Mouse (Mus musculus) forebrain, embryonic 11.5 days (tissue): ENCODE data around the gene Msi2. TPM values are rescaled to one million over a fixed set of nuclear protein-coding genes. Genes with fewer than 3 reads are reported as not detected.
A peak's percentile ranks its signal among the peaks of the same experiment; 100 is the strongest.

Experiments used
- ATAC-seq: fragments of 200-750 bp; cut with Nextera tagmentation; replicated peaks from 2 replicates; pipeline ENCODE4 v1.8.0; 2017; ENCODE audit warnings: moderate TSS enrichment; ENCODE audit not compliant: low FRiP score
- DNase-seq: peaks from one replicate; pipeline ENCODE4 v3.0.0-alpha.2; 2017; ENCODE audit warnings: low spot score
- H3K27ac ChIP-seq: fragments of 300-500 bp; sonication (generic); 2 replicates; pipeline ENCODE4 v1.5.1; 2014; ENCODE audit warnings: low read depth, low read length
- H3K27me3 ChIP-seq: fragments of 300-500 bp; sonication (generic); 2 replicates; pipeline ENCODE4 v1.6.1; 2014; ENCODE audit warnings: mild to moderate bottlenecking, low read length, mixed read lengths; ENCODE audit not compliant: control insufficient read depth, insufficient read depth
- H3K36me3 ChIP-seq: fragments of 300-500 bp; sonication (generic); 2 replicates; pipeline ENCODE4 v1.6.1; 2014; ENCODE audit warnings: mild to moderate bottlenecking, low read length, moderate library complexity, mixed read lengths; ENCODE audit not compliant: control insufficient read depth, insufficient read depth
- H3K4me1 ChIP-seq: fragments of 300-500 bp; sonication (generic); replicated peaks from 2 replicates; pipeline ENCODE4 v1.6.1; 2014; ENCODE audit warnings: low read length, mixed read lengths; ENCODE audit not compliant: control insufficient read depth, insufficient read depth
- H3K4me2 ChIP-seq: fragments of 300-500 bp; sonication (generic); 2 replicates; pipeline ENCODE4 v1.6.1; 2014; ENCODE audit warnings: low read depth, mild to moderate bottlenecking, low read length, moderate library complexity, mixed read lengths; ENCODE audit not compliant: severe bottlenecking
- H3K4me3 ChIP-seq: fragments of 300-500 bp; sonication (generic); 2 replicates; pipeline ENCODE4 v1.5.1; 2014; ENCODE audit warnings: low read depth, low read length
- H3K9ac ChIP-seq: fragments of 300-500 bp; sonication (generic); 2 replicates; pipeline ENCODE4 v1.6.1; 2014; ENCODE audit warnings: low read length
- H3K9me3 ChIP-seq: fragments of 300-500 bp; sonication (generic); 2 replicates; pipeline ENCODE4 v1.6.1; 2016; ENCODE audit warnings: low read length, mixed read lengths; ENCODE audit not compliant: control insufficient read depth
- WGBS: fragments of 180-500 bp; shearing (Covaris S2); extraction: QIAGEN DNeasy Blood & Tissue Kit; methylation state at CpG from one replicate; pipeline ENCODE4 v1.1.7; 2014; 5-methylcytosine and 5-hydroxymethylcytosine counted together
- polyA plus RNA-seq: library from polyadenylated mRNA; unstranded; fragments of >200 nt; fragmentation: Nextera tagmentation; extraction: Ambion mirVana; gene quantifications from 2 replicates; pipeline ENCODE4 v1.2.1, GENCODE M21; 2014

The Msi2 gene
- polyA plus RNA-seq, 1 experiment from 2014 or later: 26.2 TPM

GRCm38 (mm10) chr11:88351722-88352473 lies 366.4 kb downstream of the Msi2 start:
- no peak overlapping the region for H3K9ac ChIP-seq
- no peak overlapping the region for H3K4me2 ChIP-seq
- no peak overlapping the region for H3K27ac ChIP-seq
- ATAC-seq: no peak
- H3K4me1 ChIP-seq: peaks cover 20% of the 10 kb centered on the region
- H3K27me3 ChIP-seq: peaks cover 3% of the 10 kb centered on the region; the same call in 1 of the 2 replicates
- no peaks in the 10 kb centered on the region for H3K9me3 ChIP-seq
- DNase-seq: no peak
- H3K36me3 ChIP-seq: no peaks in the 10 kb centered on the region; the same call in 1 of the 2 replicates
- 84% methylated on average over 3 of the region's 3 CpGs for WGBS
- no peak overlapping the region for H3K4me3 ChIP-seq

GRCm38 (mm10) chr11:88348690-88349089 lies 369.6 kb downstream of the Msi2 start:
- Histone ChIP-seq H3K4me3 (no peak overlapping the region), H3K9ac (peak overlapping the region; percentile 21; the same call in 1 of the 2 replicates), H3K4me2 (no peak overlapping the region), H3K9me3 (no peaks in the 10 kb centered on the region), H3K36me3 (no peaks in the 10 kb centered on the region; the same call in 1 of the 2 replicates), H3K27me3 (peaks cover 3% of the 10 kb centered on the region; the same call in 1 of the 2 replicates), H3K27ac (no peak overlapping the region), H3K4me1 (peaks cover 12% of the 10 kb centered on the region)
- ATAC-seq: no peak
- DNase-seq: no peak
- 50% methylated on average over 23 of the region's 23 CpGs for WGBS

- H3K36me3 ChIP-seq: no peaks in the 10 kb centered on the region; the same call in 1 of the 2 replicates
- no peak overlapping the region for H3K4me3 ChIP-seq
- H3K9me3 ChIP-seq: no peaks in the 10 kb centered on the region
- ATAC-seq (no peak), DNase-seq (no peak)
- 40% methylated on average over 3 of the region's 3 CpGs for WGBS
- H3K27ac ChIP-seq: 0 out of 2 replicates have a peak overlapping the region, but pooled peaks have one; percentile 25
- no peak overlapping the region for H3K9ac ChIP-seq
- peaks cover 12% of the 10 kb centered on the region for H3K4me1 ChIP-seq
- peaks cover 3% of the 10 kb centered on the region; the same call in 1 of the 2 replicates for H3K27me3 ChIP-seq
- H3K4me2 ChIP-seq: no peak overlapping the region
These were observed 370.3 kb downstream of the Msi2 start for GRCm38 (mm10) chr11:88348056-88348455.

- Histone ChIP-seq H3K4me2 (no peak overlapping the region), H3K27ac (no peak overlapping the region), H3K27me3 (no peaks in the 10 kb centered on the region), H3K4me3 (no peak overlapping the region), H3K9ac (no peak overlapping the region), H3K9me3 (no peaks in the 10 kb centered on the region), H3K36me3 (no peaks in the 10 kb centered on the region; the same call in 1 of the 2 replicates), H3K4me1 (peaks cover 11% of the 10 kb centered on the region)
- DNase-seq (no peak), ATAC-seq (no peak)
- 82% methylated on average over 5 of the region's 5 CpGs for WGBS
These were observed 372.2 kb downstream of the Msi2 start for GRCm38 (mm10) chr11:88346066-88346465.

- Histone ChIP-seq H3K36me3 (peaks cover 3% of the 10 kb centered on the region; the same call in 1 of the 2 replicates), H3K4me1 (no peaks in the 10 kb centered on the region), H3K4me2 (no peak overlapping the region), H3K27ac (no peak overlapping the region), H3K9ac (no peak overlapping the region), H3K27me3 (no peaks in the 10 kb centered on the region), H3K9me3 (no peaks in the 10 kb centered on the region), H3K4me3 (no peak overlapping the region)
- ATAC-seq (no peak), DNase-seq (no peak)
- 95% methylated on average over 3 of the region's 3 CpGs for WGBS
These were observed 380.4 kb downstream of the Msi2 start for GRCm38 (mm10) chr11:88337926-88338325.

GRCm38 (mm10) chr11:88334893-88335292 lies 383.4 kb downstream of the Msi2 start:
- Histone ChIP-seq H3K4me3 (no peak overlapping the region), H3K27ac (no peak overlapping the region)
- ATAC-seq: no peak

GRCm38 (mm10) chr11:88332309-88332934 lies 385.9 kb downstream of the Msi2 start:
- Histone ChIP-seq H3K27me3 (no peaks in the 10 kb centered on the region), H3K27ac (no peak overlapping the region), H3K4me1 (no peaks in the 10 kb centered on the region), H3K9ac (no peak overlapping the region), H3K4me3 (no peak overlapping the region), H3K4me2 (no peak overlapping the region), H3K36me3 (no peaks in the 10 kb centered on the region), H3K9me3 (no peaks in the 10 kb centered on the region)
- no peak for DNase-seq
- ATAC-seq: no peak
- WGBS: 90% methylated on average over 8 of the region's 8 CpGs

More at GRCm38 (mm10) chr11:88334893-88335292, 383.4 kb downstream of the Msi2 start:
- no peak overlapping the region for H3K9ac ChIP-seq
- no peaks in the 10 kb centered on the region for H3K9me3 ChIP-seq
- 28% methylated on average over 5 of the region's 5 CpGs for WGBS
- no peak for DNase-seq
- H3K4me2 ChIP-seq: no peak overlapping the region
- no peaks in the 10 kb centered on the region for H3K27me3 ChIP-seq
- H3K4me1 ChIP-seq: no peaks in the 10 kb centered on the region
- H3K36me3 ChIP-seq: peaks cover 3% of the 10 kb centered on the region; the same call in 1 of the 2 replicates

GRCm38 (mm10) chr11:88331722-88332121 lies 386.6 kb downstream of the Msi2 start:
- no peak for ATAC-seq
- H3K27me3 ChIP-seq: no peaks in the 10 kb centered on the region
- no peak for DNase-seq
- no peak overlapping the region for H3K4me3 ChIP-seq
- H3K4me2 ChIP-seq: no peak overlapping the region
- no peak overlapping the region for H3K9ac ChIP-seq
- 0 out of 2 replicates have a peak, but pooled peaks cover 3% of the 10 kb centered on the region for H3K4me1 ChIP-seq
- 89% methylated on average over 8 of the region's 8 CpGs for WGBS
- H3K27ac ChIP-seq: no peak overlapping the region
- H3K9me3 ChIP-seq: no peaks in the 10 kb centered on the region
- no peaks in the 10 kb centered on the region for H3K36me3 ChIP-seq
